Mouse (Mus musculus): ENCODE measurements around the gene Otop1. TPM values are rescaled to one million over a fixed set of nuclear protein-coding genes. Genes with fewer than 3 reads are reported as not detected.
A peak's percentile ranks its signal among the peaks of the same experiment; 100 is the strongest.

Gene Otop1
- polyA plus RNA-seq, 1 experiment from 2014 or later: not detected

- H3K27me3 ChIP-seq (replicated peaks): no peaks in the 10 kb centered on the region
- H3K27ac ChIP-seq: no peak within 1 kb of the TSS
- peak; percentile 67 for ATAC-seq (ENCODE audit: low FRiP score, low read depth)
- under 1% methylated on average over 40 of the region's 40 CpGs for WGBS
- H3K36me3 ChIP-seq: peaks cover 29% of the 10 kb centered on the region
- H3K4me3 ChIP-seq: peak within 1 kb of the TSS; percentile 78
- H3K9me3 ChIP-seq: no peaks in the 10 kb centered on the region
- peaks cover 5% of the 10 kb centered on the region; the same call in 1 of the 2 replicates for H3K4me1 ChIP-seq
- H3K9ac ChIP-seq: peak within 1 kb of the TSS; percentile 71
- H3K4me2 ChIP-seq (replicated peaks): peak within 1 kb of the TSS; percentile 80
Measured at GRCm38 (mm10) chr5:38260107-38260682, 15.6 kb upstream of the Otop1 start, which contains the start of gene Tmem128. Tmem128 (plus strand) TSS chr5:38260185.

GRCm38 (mm10) chr5:38270942-38271341 lies 4.8 kb upstream of the Otop1 start:
- no peak overlapping the region for H3K4me2 ChIP-seq (replicated peaks)
- no peaks in the 10 kb centered on the region for H3K9me3 ChIP-seq
- peaks cover 42% of the 10 kb centered on the region for H3K36me3 ChIP-seq
- peaks cover 2% of the 10 kb centered on the region; the same call in 1 of the 2 replicates for H3K4me1 ChIP-seq
- ATAC-seq (ENCODE audit: low FRiP score, low read depth): no peak
- no peak overlapping the region for H3K27ac ChIP-seq
- no peak overlapping the region for H3K4me3 ChIP-seq
- peaks cover 25% of the 10 kb centered on the region for H3K27me3 ChIP-seq (replicated peaks)
- no peak overlapping the region for H3K9ac ChIP-seq
- 96% methylated on average over 3 of the region's 3 CpGs for WGBS

- H3K4me1 ChIP-seq: peaks cover 19% of the 10 kb centered on the region
- peaks cover 52% of the 10 kb centered on the region for H3K27me3 ChIP-seq (replicated peaks)
- no peak overlapping the region for H3K4me2 ChIP-seq (replicated peaks)
- H3K36me3 ChIP-seq: peaks cover 19% of the 10 kb centered on the region
- no peaks in the 10 kb centered on the region for H3K9me3 ChIP-seq
- H3K9ac ChIP-seq: no peak overlapping the region
- 89% methylated on average over 4 of the region's 4 CpGs for WGBS
- no peak for ATAC-seq (ENCODE audit: low FRiP score, low read depth)
- H3K27ac ChIP-seq: no peak overlapping the region
- H3K4me3 ChIP-seq: no peak overlapping the region
Measured at GRCm38 (mm10) chr5:38273831-38274230, 1.9 kb upstream of the Otop1 start.

GRCm38 (mm10) chr5:38276451-38276850 lies 679 bp downstream of the Otop1 start:
- Histone ChIP-seq H3K4me3 (no peak overlapping the region), H3K27me3 (replicated peaks) (peaks cover 71% of the 10 kb centered on the region), H3K27ac (no peak overlapping the region), H3K9ac (no peak overlapping the region), H3K36me3 (peaks cover 2% of the 10 kb centered on the region), H3K4me1 (peaks cover 19% of the 10 kb centered on the region), H3K4me2 (replicated peaks) (peak overlapping the region; percentile 60), H3K9me3 (no peaks in the 10 kb centered on the region)
- WGBS: 2% methylated on average over 19 of the region's 19 CpGs
- ATAC-seq (ENCODE audit: low FRiP score, low read depth): no peak

DNA sequence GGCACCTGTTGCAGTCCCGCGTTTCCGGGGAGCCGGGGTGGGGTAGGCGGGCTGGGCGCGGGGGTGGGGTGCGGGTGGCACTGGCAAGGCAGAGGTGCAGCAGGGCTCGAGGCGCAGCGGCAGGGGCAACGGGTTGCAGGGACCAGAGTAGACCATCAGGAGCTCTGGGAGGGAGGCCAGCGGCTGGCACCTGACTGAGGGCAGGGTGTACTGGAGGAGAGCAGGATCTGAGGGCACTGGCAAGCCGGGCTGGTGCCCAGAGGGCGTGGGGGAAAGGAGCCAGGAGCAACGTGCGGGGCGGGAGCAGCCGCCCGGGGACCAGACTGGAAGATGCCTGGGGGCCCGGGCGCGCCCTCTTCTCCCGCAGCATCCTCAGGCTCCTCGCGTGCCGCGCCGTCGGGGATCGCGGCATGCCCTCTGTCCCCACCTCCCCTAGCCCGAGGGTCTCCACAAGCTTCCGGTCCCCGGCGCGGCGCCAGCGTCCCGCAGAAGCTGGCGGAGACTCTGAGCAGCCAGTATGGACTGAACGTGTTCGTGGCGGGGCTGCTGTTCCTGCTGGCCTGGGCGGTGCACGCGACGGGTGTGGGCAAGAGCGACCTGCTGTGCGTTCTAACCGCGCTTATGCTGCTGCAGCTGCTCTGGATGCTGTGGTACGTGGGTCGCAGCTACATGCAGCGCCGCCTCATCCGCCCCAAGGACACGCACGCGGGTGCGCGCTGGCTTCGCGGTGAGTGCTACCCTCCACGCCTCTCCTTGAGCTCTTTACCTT lies 1.5 kb downstream of the Otop1 start:
- Histone ChIP-seq H3K27me3 (replicated peaks) (peaks cover 71% of the 10 kb centered on the region), H3K4me1 (peaks cover 19% of the 10 kb centered on the region), H3K9me3 (no peaks in the 10 kb centered on the region), H3K9ac (no peak overlapping the region), H3K27ac (no peak overlapping the region), H3K36me3 (no peaks in the 10 kb centered on the region), H3K4me3 (peak overlapping the region; percentile 34), H3K4me2 (replicated peaks) (peak overlapping the region; percentile 60)
- peak; percentile 52; the same call in 1 of the 2 replicates for ATAC-seq (ENCODE audit: low FRiP score, low read depth)
- 1% methylated on average over 65 of the region's 65 CpGs for WGBS

- peak overlapping the region; percentile 34; the same call in 1 of the 2 replicates for H3K4me3 ChIP-seq
- no peaks in the 10 kb centered on the region for H3K9me3 ChIP-seq
- H3K27ac ChIP-seq: no peak overlapping the region
- no peaks in the 10 kb centered on the region for H3K36me3 ChIP-seq
- H3K9ac ChIP-seq: no peak overlapping the region
- ATAC-seq (ENCODE audit: low FRiP score, low read depth): no peak; the same call in 1 of the 2 replicates
- peaks cover 19% of the 10 kb centered on the region for H3K4me1 ChIP-seq
- 18% methylated on average over 12 of the region's 12 CpGs for WGBS
- H3K27me3 ChIP-seq (replicated peaks): peaks cover 71% of the 10 kb centered on the region
- H3K4me2 ChIP-seq (replicated peaks): peak overlapping the region; percentile 60
Measured at GRCm38 (mm10) chr5:38277936-38278600, 2.3 kb downstream of the Otop1 start.

- H3K9ac ChIP-seq: no peak overlapping the region
- no peak overlapping the region for H3K4me2 ChIP-seq (replicated peaks)
- H3K27me3 ChIP-seq (replicated peaks): peaks cover 54% of the 10 kb centered on the region
- no peaks in the 10 kb centered on the region for H3K9me3 ChIP-seq
- WGBS: 45% methylated on average over 1 of the region's 1 CpGs
- no peak overlapping the region for H3K4me3 ChIP-seq
- no peaks in the 10 kb centered on the region for H3K36me3 ChIP-seq
- peaks cover 19% of the 10 kb centered on the region for H3K4me1 ChIP-seq
- no peak overlapping the region for H3K27ac ChIP-seq
- no peak for ATAC-seq (ENCODE audit: low FRiP score, low read depth)
Measured at GRCm38 (mm10) chr5:38280075-38280474, 4.3 kb downstream of the Otop1 start.

DNA sequence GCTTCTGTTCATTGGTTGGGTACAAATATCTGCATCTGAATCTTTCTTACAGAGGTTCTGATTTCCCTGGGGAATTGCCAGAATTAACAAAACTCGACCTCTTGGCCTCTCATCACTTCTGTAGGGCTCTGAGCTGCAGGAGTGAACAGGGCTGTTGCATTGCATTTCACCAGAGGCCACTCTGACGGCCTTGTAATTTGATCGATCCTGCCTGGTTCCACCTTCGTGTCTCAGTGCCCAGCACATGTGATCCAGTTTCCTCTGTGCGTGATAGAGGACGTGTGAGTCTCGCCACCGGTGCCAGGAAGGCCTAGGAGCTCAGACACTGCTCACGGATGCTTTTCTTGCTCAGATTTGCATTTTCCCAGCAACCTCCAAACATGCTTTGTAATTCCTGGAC lies 10.0 kb downstream of the Otop1 start:
- Histone ChIP-seq H3K4me3 (no peak overlapping the region), H3K9ac (no peak overlapping the region), H3K9me3 (no peaks in the 10 kb centered on the region), H3K27ac (no peak overlapping the region), H3K36me3 (no peaks in the 10 kb centered on the region), H3K27me3 (replicated peaks) (peaks cover 2% of the 10 kb centered on the region; the same call in 1 of the 2 replicates), H3K4me2 (replicated peaks) (no peak overlapping the region), H3K4me1 (no peaks in the 10 kb centered on the region)
- ATAC-seq (ENCODE audit: low FRiP score, low read depth): no peak
- WGBS: 80% methylated on average over 9 of the region's 9 CpGs

- ATAC-seq (ENCODE audit: low FRiP score, low read depth): no peak
- WGBS: 92% methylated on average over 3 of the region's 3 CpGs
Measured at GRCm38 (mm10) chr5:38288476-38288875, 12.7 kb downstream of the Otop1 start.

DNA sequence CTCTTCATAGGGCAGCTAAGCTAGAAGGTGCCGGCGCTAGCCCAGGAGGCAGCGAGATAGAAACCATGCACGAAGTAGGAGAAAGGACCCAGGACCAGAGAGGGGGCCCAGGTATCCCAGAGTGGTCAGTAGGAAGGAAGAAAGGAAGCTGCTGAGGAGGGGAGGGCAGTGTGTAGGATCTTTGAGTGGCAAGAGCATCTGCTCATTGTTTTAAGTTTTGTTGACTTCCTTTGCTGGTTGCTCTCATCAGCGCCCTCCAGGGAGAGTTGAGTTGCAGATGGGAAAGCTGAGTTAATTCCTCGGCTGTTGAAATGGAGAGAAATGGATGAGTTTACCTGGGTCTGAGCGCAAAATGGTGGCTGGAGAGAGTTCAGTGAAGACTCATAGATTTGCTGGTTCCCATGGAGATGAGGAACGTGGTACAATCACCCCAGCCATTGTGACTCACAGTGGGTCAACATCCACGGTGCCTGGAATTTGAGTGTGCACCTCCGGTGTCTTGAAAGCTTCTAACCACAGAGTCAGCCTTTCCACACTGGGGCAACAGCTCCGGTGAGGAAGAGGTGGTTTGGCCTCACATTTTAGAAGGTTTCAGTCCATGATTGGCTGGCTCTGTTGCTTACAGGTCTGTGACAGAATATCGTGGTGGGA lies 26.1 kb downstream of the Otop1 start:
- no peaks in the 10 kb centered on the region for H3K27me3 ChIP-seq (replicated peaks)
- H3K9me3 ChIP-seq: no peaks in the 10 kb centered on the region
- no peak overlapping the region for H3K4me3 ChIP-seq
- no peak overlapping the region for H3K27ac ChIP-seq
- H3K36me3 ChIP-seq: no peaks in the 10 kb centered on the region
- no peak overlapping the region for H3K4me2 ChIP-seq (replicated peaks)
- no peaks in the 10 kb centered on the region for H3K4me1 ChIP-seq
- no peak overlapping the region for H3K9ac ChIP-seq
- WGBS: 88% methylated on average over 12 of the region's 12 CpGs
- no peak for ATAC-seq (ENCODE audit: low FRiP score, low read depth)

More at GRCm38 (mm10) chr5:38288476-38288875, 12.7 kb downstream of the Otop1 start:
- no peak overlapping the region for H3K9ac ChIP-seq
- no peaks in the 10 kb centered on the region for H3K9me3 ChIP-seq
- H3K4me2 ChIP-seq (replicated peaks): no peak overlapping the region
- H3K36me3 ChIP-seq: no peaks in the 10 kb centered on the region
- H3K4me1 ChIP-seq: no peaks in the 10 kb centered on the region
- no peak overlapping the region for H3K4me3 ChIP-seq
- no peaks in the 10 kb centered on the region for H3K27me3 ChIP-seq (replicated peaks)
- no peak overlapping the region for H3K27ac ChIP-seq

GRCm38 (mm10) chr5:38302651-38303050 lies 26.9 kb downstream of the Otop1 start:
- Histone ChIP-seq H3K4me3 (no peak overlapping the region), H3K4me1 (no peaks in the 10 kb centered on the region), H3K36me3 (no peaks in the 10 kb centered on the region), H3K27me3 (replicated peaks) (no peaks in the 10 kb centered on the region), H3K4me2 (replicated peaks) (no peak overlapping the region), H3K9me3 (no peaks in the 10 kb centered on the region), H3K27ac (no peak overlapping the region), H3K9ac (no peak overlapping the region)
- no peak for ATAC-seq (ENCODE audit: low FRiP score, low read depth)
- WGBS: 21% methylated on average over 12 of the region's 12 CpGs

DNA sequence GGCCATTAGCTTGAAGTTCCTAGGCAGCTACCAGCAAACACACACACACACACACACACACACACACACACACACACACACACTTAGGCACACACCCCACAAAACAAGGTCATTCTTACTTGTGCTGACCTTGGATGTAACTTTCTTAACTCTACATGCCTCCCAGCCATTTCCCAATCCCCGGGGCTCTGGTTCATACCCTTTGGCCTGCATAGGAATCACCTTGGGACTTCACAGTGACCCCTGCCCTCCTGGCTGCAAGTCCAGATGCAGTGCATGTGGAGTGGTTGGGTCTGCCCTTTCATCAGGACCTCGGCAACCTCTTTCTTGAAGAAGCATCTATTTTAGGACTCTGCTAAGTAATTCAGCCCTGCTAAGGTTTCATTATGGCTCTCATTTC lies 29.5 kb downstream of the Otop1 start:
- Histone ChIP-seq H3K4me1 (no peaks in the 10 kb centered on the region), H3K36me3 (no peaks in the 10 kb centered on the region), H3K27ac (no peak overlapping the region), H3K4me3 (no peak overlapping the region), H3K4me2 (replicated peaks) (no peak overlapping the region), H3K27me3 (replicated peaks) (no peaks in the 10 kb centered on the region), H3K9ac (no peak overlapping the region), H3K9me3 (no peaks in the 10 kb centered on the region)
- 85% methylated on average over 2 of the region's 2 CpGs for WGBS
- no peak for ATAC-seq (ENCODE audit: low FRiP score, low read depth)
